ENCODE assay signal across 13 mouse cellular contexts in the genomic region with DNA sequence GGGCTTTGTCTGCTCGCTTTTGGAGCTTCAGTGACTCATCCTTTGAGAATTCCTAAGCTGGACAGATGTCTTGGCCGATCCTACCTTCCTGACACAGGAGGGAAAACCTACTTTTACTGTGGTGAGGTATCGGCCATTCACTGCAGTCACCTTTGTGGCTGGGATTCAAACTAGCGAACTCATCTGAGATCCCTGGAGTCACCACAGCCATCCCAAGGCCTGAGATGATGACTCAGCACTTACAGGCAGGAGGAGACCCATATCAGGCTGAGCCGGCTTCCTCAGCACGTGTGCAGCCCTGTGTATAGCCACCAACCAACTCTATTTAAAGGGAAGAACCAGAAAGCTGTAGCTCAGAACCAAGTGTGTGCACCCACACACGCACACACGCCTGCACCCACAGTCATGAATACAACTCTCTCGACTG. TPM values are rescaled to one million over a fixed set of nuclear protein-coding genes. Genes with fewer than 3 reads are reported as not detected.
DNase-seq lines count a peak whose midpoint lies in the region; ATAC-seq and TF ChIP-seq lines count a peak whose summit lies in the region.
"Had no signal": no experiment of that assay in that cellular context is flagged by ENCODE, and none has a peak within 500 bp of the region (broad histone marks: within the 10 kb centered on the region; RNA-seq: fewer than 3 reads in every experiment).

No protein-coding gene starts in this region.

- H3K4me2 ChIP-seq in intestine, embryonic 16.5 days (ENCODE audit: low read depth, low read length) = no peak overlapping the region
- no peak overlapping the region for H3K4me2 ChIP-seq in intestine, embryonic 15.5 days (replicated peaks)
- H3K4me2 ChIP-seq in myocyte (ENCODE audit: low read depth) = peak overlapping the region; percentile 59
- no peak overlapping the region for H3K4me2 ChIP-seq in kidney, embryonic 14.5 days (replicated peaks; ENCODE audit: low read depth, low read length)
- H3K4me2 ChIP-seq: heart, embryonic 15.5 days had no signal

- H3K4me3 ChIP-seq in intestine, embryonic 16.5 days (ENCODE audit: low read length) = no peak overlapping the region
- H3K4me3 ChIP-seq in intestine, embryonic 15.5 days (replicated peaks) = no peak overlapping the region
- H3K4me3 ChIP-seq in myocyte = no peak overlapping the region
- H3K4me3 ChIP-seq in kidney, embryonic 14.5 days (ENCODE audit: low read length) = no peak overlapping the region
- H3K4me3 ChIP-seq: heart, embryonic 15.5 days had no signal

- TF ChIP-seq POLR2A in myocyte (IDR thresholded peaks at IDR 0.05; ENCODE audit: insufficient read length, low read depth) = no peak

- H3ac ChIP-seq in myocyte (ENCODE audit: control insufficient read depth, insufficient read length) = no peak overlapping the region

- H3K9ac ChIP-seq in intestine, embryonic 16.5 days (ENCODE audit: low read depth, low read length) = no peak overlapping the region
- no peak overlapping the region for H3K9ac ChIP-seq in intestine, embryonic 15.5 days
- no peak overlapping the region for H3K9ac ChIP-seq in kidney, embryonic 14.5 days (ENCODE audit: low read depth, low read length)
- H3K9ac ChIP-seq: heart, embryonic 15.5 days had no signal

- peaks cover 27% of the 10 kb centered on the region for H3K79me2 ChIP-seq in myocyte (ENCODE audit: control insufficient read depth, insufficient read depth)

- H3K27me3 ChIP-seq in intestine, embryonic 16.5 days (replicated peaks; ENCODE audit: control insufficient read depth, insufficient read depth, low read length) = no peaks in the 10 kb centered on the region
- no peaks in the 10 kb centered on the region for H3K27me3 ChIP-seq in intestine, embryonic 15.5 days (replicated peaks)
- H3K27me3 ChIP-seq in myocyte (ENCODE audit: control insufficient read depth, insufficient read depth, insufficient read length) = no peaks in the 10 kb centered on the region
- H3K27me3 ChIP-seq in kidney, embryonic 14.5 days (ENCODE audit: control insufficient read depth, insufficient read depth, low read length) = no peaks in the 10 kb centered on the region
- H3K27me3 ChIP-seq: heart, embryonic 15.5 days had no signal

- H3K36me3 ChIP-seq in intestine, embryonic 16.5 days (ENCODE audit: control insufficient read depth, insufficient read depth, low read length) = no peaks in the 10 kb centered on the region
- no peaks in the 10 kb centered on the region for H3K36me3 ChIP-seq in intestine, embryonic 15.5 days
- H3K36me3 ChIP-seq in myocyte (ENCODE audit: control insufficient read depth, insufficient read depth) = no peaks in the 10 kb centered on the region
- H3K36me3 ChIP-seq in kidney, embryonic 14.5 days (ENCODE audit: control insufficient read depth, insufficient read depth, low read length) = no peaks in the 10 kb centered on the region
- H3K36me3 ChIP-seq: heart, embryonic 15.5 days had no signal

- H3K27ac ChIP-seq in intestine, embryonic 16.5 days (ENCODE audit: low read length) = peak overlapping the region; percentile 93; the same call in 1 of the 2 replicates
- no peak overlapping the region for H3K27ac ChIP-seq in intestine, embryonic 15.5 days
- H3K27ac ChIP-seq in kidney, embryonic 14.5 days (ENCODE audit: low read depth, low read length) = no peak overlapping the region
- H3K27ac ChIP-seq: heart, embryonic 15.5 days had no signal

- WGBS in intestine, embryonic 16.5 days = 72% methylated on average over 9 of the region's 9 CpGs
- 71% methylated on average over 9 of the region's 9 CpGs for whole genome bisulfite sequencing in intestine, embryonic 15.5 days
- WGBS in kidney, embryonic 14.5 days = 84% methylated on average over 9 of the region's 9 CpGs

- DNase-seq in MN1 (ENCODE audit: low spot score) = peak; percentile 37
- DNase-seq in frontal cortex, adult 2 months (ENCODE audit: extremely low spot score in 1 of 2, low spot score in 1 of 2) = peak; percentile 77 to 83
- DNase-seq in retina, embryonic 14.5 days (ENCODE audit: low spot score) = no peak
- DNase-seq: cerebellum, adult 11-12 months; kidney, postnatal 25 days; lung, postnatal 14 days; thymus, adult 18-20 months had no signal

- H3K4me1 ChIP-seq in intestine, embryonic 16.5 days (ENCODE audit: control insufficient read depth, insufficient read depth, low read length) = peaks cover 36% of the 10 kb centered on the region
- H3K4me1 ChIP-seq in intestine, embryonic 15.5 days (replicated peaks) = peaks cover 30% of the 10 kb centered on the region
- peaks cover 32% of the 10 kb centered on the region for H3K4me1 ChIP-seq in kidney, embryonic 14.5 days (ENCODE audit: control insufficient read depth, insufficient read depth, low read length)

- no peaks in the 10 kb centered on the region for H3K9me3 ChIP-seq in intestine, embryonic 16.5 days (ENCODE audit: control insufficient read depth, low read length)
- no peaks in the 10 kb centered on the region for H3K9me3 ChIP-seq in intestine, embryonic 15.5 days
- H3K9me3 ChIP-seq in kidney, embryonic 14.5 days (ENCODE audit: control insufficient read depth, low read length) = no peaks in the 10 kb centered on the region
- H3K9me3 ChIP-seq: heart, embryonic 15.5 days had no signal

- no peak for ATAC-seq in intestine, embryonic 16.5 days
- ATAC-seq in intestine, embryonic 15.5 days = no peak
- no peak for ATAC-seq in kidney, embryonic 14.5 days (ENCODE audit: low FRiP score, low TSS enrichment)
- no peak for ATAC-seq in monocyte, adult 5-6 weeks (replicated peaks; ENCODE audit: insufficient number of reproducible peaks, low FRiP score, low TSS enrichment, poor library complexity, severe bottlenecking)

TF ChIP-seq in myocyte, 11 proteins besides CTCF, POLR2A, EP300 and RAD21:
- TF ChIP-seq POLR2AphosphoS2 (IDR thresholded peaks at IDR 0.05; ENCODE audit: insufficient read length, low read depth) = no peak
- peak in 1 of 3 experiments; percentile 20 for TF ChIP-seq MYOD1 (IDR thresholded peaks at IDR 0.05; ENCODE audit: control insufficient read depth in 1 of 3, insufficient read length in 2 of 3, low read depth in 2 of 3)

RNA-seq across cellular contexts. Expression of a gene that starts 2.0 kb away (rescaled TPM):
- 11.5 and 15.1 TPM in 2 replicates for polyA plus RNA-seq in intestine, embryonic 16.5 days (2015; fragmentation: Nextera tagmentation; extraction: Ambion mirVana)
- polyA plus RNA-seq in intestine, embryonic 15.5 days (2015; fragmentation: Nextera tagmentation; extraction: Ambion mirVana) = 14.3 and 16.3 TPM in 2 replicates
- polyA plus RNA-seq in frontal cortex, adult 2 months (2012; rRNA removed) = 38.6 and 39.2 TPM in 2 replicates
- 16.9 TPM for polyA plus RNA-seq in myocyte (2012; fragmentation: generic; extraction: Trizol)
- 10.2 and 12.6 TPM in 2 replicates for polyA plus RNA-seq in kidney, embryonic 14.5 days (2014; fragmentation: Nextera tagmentation; extraction: Ambion mirVana)
- 39.9 to 69.6 TPM (median 41.0 TPM) in 3 replicates for total RNA-seq in monocyte, adult 5-6 weeks (2017)
